ENCODE assay signal across 8 mouse cellular contexts in genomic region chr14:121198915-121199572, GRCm38 (mm10).
DNase-seq lines count a peak whose midpoint lies in the region; ATAC-seq and TF ChIP-seq lines count a peak whose summit lies in the region.

No protein-coding gene starts in this region.

- TF ChIP-seq CTCF in forebrain, postnatal 0 days (IDR thresholded peaks at IDR 0.05; ENCODE audit: low read depth), result no peak

- H3K36me3 ChIP-seq in forebrain, postnatal 0 days (ENCODE audit: insufficient read depth), result no peaks in the 10 kb centered on the region

- no peak overlapping the region for H3K4me2 ChIP-seq in forebrain, postnatal 0 days (ENCODE audit: low read depth)

- intact Hi-C loops in left cerebral cortex, postnatal 14 days (cut with DNase I), result loop anchor here (10.0 kb wide), 1 partner anchor 164 kb away; the partner anchor contains the start of gene Farp1

- no peak for ATAC-seq in CD4-positive, CD25-positive, alpha-beta regulatory T cell, adult 4 months
- ATAC-seq in forebrain, postnatal 0 days, result peak; percentile 87
- no peak for ATAC-seq in erythroid progenitor cell, adult 5-6 weeks (replicated peaks; ENCODE audit: low FRiP score, poor library complexity, severe bottlenecking)

- H3K9ac ChIP-seq in forebrain, postnatal 0 days, result no peak overlapping the region

- H3K9me3 ChIP-seq in forebrain, postnatal 0 days (ENCODE audit: low read length), result no peaks in the 10 kb centered on the region

- peaks cover 12% of the 10 kb centered on the region; the same call in 1 of the 2 replicates for H3K4me1 ChIP-seq in forebrain, postnatal 0 days (ENCODE audit: insufficient read depth)

- H3K27ac ChIP-seq in forebrain, postnatal 0 days (ENCODE audit: low read depth, low read length), result peak overlapping the region; percentile 57; the same call in 1 of the 2 replicates

- no peaks in the 10 kb centered on the region for H3K27me3 ChIP-seq in forebrain, postnatal 0 days (ENCODE audit: insufficient read depth, low read length)

- WGBS in forebrain, postnatal 0 days, result 30% methylated on average over 14 of the region's 14 CpGs

- H3K4me3 ChIP-seq in forebrain, postnatal 0 days (ENCODE audit: low read depth, low read length), result no peak overlapping the region

- peak; percentile 7 for DNase-seq in CD4-positive, CD25-positive, alpha-beta regulatory T cell, adult 2 months (ENCODE audit: low read depth, low spot score)
- DNase-seq in A20 (ENCODE audit: low read depth, low spot score), result peak; percentile 29
- DNase-seq in forebrain, postnatal 0 days, result peak; percentile 73
- DNase-seq in left cerebral cortex, postnatal 14 days (ENCODE audit: low spot score in 2 of 2), result peak; percentile 61 to 79
- DNase-seq in retina, embryonic 14.5 days (ENCODE audit: low spot score), result peak; percentile 39
- DNase-seq in kidney, adult 9 months, result no peak
